Mouse (Mus musculus): ENCODE results near the gene Fabp3. TPM values are rescaled to one million over a fixed set of nuclear protein-coding genes. Genes with fewer than 3 reads are reported as not detected.

Gene Fabp3
- 100 to 1,000 TPM; 218 to 234 TPM for total RNA-seq (2021)

- peak; percentile 70 to 85 for DNase-seq (ENCODE audit: extremely low spot score in 1 of 2, low spot score in 2 of 2)
- intact Hi-C loops (cut with DNase I): loop anchor here (5.0 kb wide), 1 partner anchor 111 kb away; no protein-coding TSS in a partner anchor
Observed at GRCm38 (mm10) chr4:130308231-130309081, at the start of gene Fabp3, which contains the start of gene Gm10570. Gene Fabp3 (plus strand): TSS chr4:130308595. Gene Gm10570 (minus strand): TSS chr4:130308674.

GRCm38 (mm10) chr4:130260406-130260805 lies 48.0 kb upstream of the Fabp3 start:
- intact Hi-C loops (cut with DNase I): no loop called here

GRCm38 (mm10) chr4:130264131-130264530 lies 44.3 kb upstream of the Fabp3 start:
- DNase-seq (ENCODE audit: extremely low spot score in 1 of 2, low spot score in 2 of 2): no peak
- intact Hi-C loops (cut with DNase I): no loop called here

More at GRCm38 (mm10) chr4:130260406-130260805, 48.0 kb upstream of the Fabp3 start:
- DNase-seq (ENCODE audit: extremely low spot score in 1 of 2, low spot score in 2 of 2): no peak

GRCm38 (mm10) chr4:130264698-130265349 lies 43.6 kb upstream of the Fabp3 start:
- intact Hi-C loops (cut with DNase I): no loop called here
- peak in 1 of 2 experiments; percentile 56 for DNase-seq (ENCODE audit: extremely low spot score in 1 of 2, low spot score in 2 of 2)

GRCm38 (mm10) chr4:130266601-130267000 lies 41.8 kb upstream of the Fabp3 start:
- intact Hi-C loops (cut with DNase I): no loop called here
- DNase-seq (ENCODE audit: extremely low spot score in 1 of 2, low spot score in 2 of 2): no peak

GRCm38 (mm10) chr4:130267069-130267468 lies 41.3 kb upstream of the Fabp3 start:
- no peak for DNase-seq (ENCODE audit: extremely low spot score in 1 of 2, low spot score in 2 of 2)
- intact Hi-C loops (cut with DNase I): no loop called here

GRCm38 (mm10) chr4:130268736-130269135 lies 39.7 kb upstream of the Fabp3 start:
- no peak for DNase-seq (ENCODE audit: extremely low spot score in 1 of 2, low spot score in 2 of 2)
- intact Hi-C loops (cut with DNase I): no loop called here

GRCm38 (mm10) chr4:130270089-130270488 lies 38.3 kb upstream of the Fabp3 start:
- peak; percentile 40 to 46 for DNase-seq (ENCODE audit: extremely low spot score in 1 of 2, low spot score in 2 of 2)
- intact Hi-C loops (cut with DNase I): no loop called here

- no peak for DNase-seq (ENCODE audit: extremely low spot score in 1 of 2, low spot score in 2 of 2)
- intact Hi-C loops (cut with DNase I): no loop called here
Observed at GRCm38 (mm10) chr4:130270611-130271347, 37.6 kb upstream of the Fabp3 start.

- no peak for DNase-seq (ENCODE audit: extremely low spot score in 1 of 2, low spot score in 2 of 2)
- intact Hi-C loops (cut with DNase I): no loop called here
Observed at GRCm38 (mm10) chr4:130273698-130274345, 34.6 kb upstream of the Fabp3 start.

- intact Hi-C loops (cut with DNase I): no loop called here
- no peak for DNase-seq (ENCODE audit: extremely low spot score in 1 of 2, low spot score in 2 of 2)
Observed at GRCm38 (mm10) chr4:130274346-130275015, 33.9 kb upstream of the Fabp3 start.

GRCm38 (mm10) chr4:130275016-130275822 lies 33.2 kb upstream of the Fabp3 start:
- intact Hi-C loops (cut with DNase I): no loop called here
- no peak for DNase-seq (ENCODE audit: extremely low spot score in 1 of 2, low spot score in 2 of 2)

- no peak for DNase-seq (ENCODE audit: extremely low spot score in 1 of 2, low spot score in 2 of 2)
- intact Hi-C loops (cut with DNase I): no loop called here
Observed at GRCm38 (mm10) chr4:130275823-130276105, 32.6 kb upstream of the Fabp3 start.

GRCm38 (mm10) chr4:130276573-130277176 lies 31.7 kb upstream of the Fabp3 start:
- DNase-seq (ENCODE audit: extremely low spot score in 1 of 2, low spot score in 2 of 2): no peak
- intact Hi-C loops (cut with DNase I): no loop called here

GRCm38 (mm10) chr4:130279105-130279504 lies 29.3 kb upstream of the Fabp3 start, which contains the start of gene Serinc2:
Gene Serinc2 (minus strand): TSS chr4:130279205.
- intact Hi-C loops (cut with DNase I): no loop called here
- DNase-seq (ENCODE audit: extremely low spot score in 1 of 2, low spot score in 2 of 2): no peak

GRCm38 (mm10) chr4:130282856-130283255 lies 25.5 kb upstream of the Fabp3 start:
- intact Hi-C loops (cut with DNase I): no loop called here
- no peak for DNase-seq (ENCODE audit: extremely low spot score in 1 of 2, low spot score in 2 of 2)

GRCm38 (mm10) chr4:130283826-130284225 lies 24.6 kb upstream of the Fabp3 start:
- intact Hi-C loops (cut with DNase I): no loop called here
- DNase-seq (ENCODE audit: extremely low spot score in 1 of 2, low spot score in 2 of 2): no peak
